10 mouse cellular contexts compared by ENCODE assay signal in the genomic region with DNA sequence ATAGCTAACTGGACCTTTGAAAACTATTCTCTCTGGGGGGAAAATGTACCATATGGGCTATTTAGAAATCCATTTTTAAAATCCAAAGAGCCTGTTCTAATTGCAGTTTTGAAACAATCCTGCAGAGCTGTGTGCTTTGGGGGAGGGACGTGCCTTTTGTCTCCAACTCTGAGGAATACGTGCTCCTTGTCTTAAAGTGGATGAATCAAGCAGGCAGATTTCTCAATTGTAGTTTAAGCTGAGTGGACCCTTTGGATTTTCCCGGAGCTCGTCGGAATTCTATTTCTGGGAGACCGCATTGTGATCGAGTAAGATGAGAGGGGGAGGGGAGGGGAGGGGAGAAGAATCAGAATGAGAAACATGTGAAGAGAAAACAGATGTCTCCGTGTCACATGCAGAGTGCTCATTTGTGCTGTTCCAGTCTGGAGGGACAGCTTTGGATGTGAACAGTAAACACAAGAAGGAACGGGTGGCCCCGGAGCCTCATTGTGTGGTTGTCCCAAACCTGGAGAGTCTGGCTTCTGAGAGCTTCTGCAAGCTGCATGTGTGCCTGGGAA.
DNase-seq lines count a peak whose midpoint lies in the region; ATAC-seq lines count a peak whose summit lies in the region.
"Had no signal": no experiment of that assay in that cellular context is flagged by ENCODE, and none has a peak within 500 bp of the region (broad histone marks: within the 10 kb centered on the region; RNA-seq: fewer than 3 reads in every experiment).

No protein-coding gene starts in this region.

- intact Hi-C loops in left cerebral cortex, postnatal 25 days (cut with DNase I) = no loop called here

- 25% methylated on average over 10 of the region's 10 CpGs for WGBS in midbrain, embryonic 14.5 days
- WGBS in intestine, embryonic 16.5 days = 64% methylated on average over 10 of the region's 10 CpGs

- H3K9me3 ChIP-seq in midbrain, embryonic 14.5 days (ENCODE audit: control insufficient read depth, low read length) = no peaks in the 10 kb centered on the region
- no peaks in the 10 kb centered on the region for H3K9me3 ChIP-seq in intestine, embryonic 16.5 days (ENCODE audit: control insufficient read depth, low read length)

- no peaks in the 10 kb centered on the region for H3K27me3 ChIP-seq in midbrain, embryonic 14.5 days (ENCODE audit: control insufficient read depth, insufficient read depth, low read length)
- no peaks in the 10 kb centered on the region for H3K27me3 ChIP-seq in intestine, embryonic 16.5 days (replicated peaks; ENCODE audit: control insufficient read depth, insufficient read depth, low read length)

- no peak overlapping the region for H3K4me2 ChIP-seq in midbrain, embryonic 14.5 days (ENCODE audit: low read length)
- no peak overlapping the region for H3K4me2 ChIP-seq in intestine, embryonic 16.5 days (ENCODE audit: low read depth, low read length)

- no peaks in the 10 kb centered on the region for H3K36me3 ChIP-seq in midbrain, embryonic 14.5 days (ENCODE audit: control insufficient read depth, insufficient read depth, low read length)
- no peaks in the 10 kb centered on the region for H3K36me3 ChIP-seq in intestine, embryonic 16.5 days (ENCODE audit: control insufficient read depth, insufficient read depth, low read length)

- no peak overlapping the region for H3K4me3 ChIP-seq in midbrain, embryonic 14.5 days (replicated peaks; ENCODE audit: low read depth, low read length)
- H3K4me3 ChIP-seq in intestine, embryonic 16.5 days (ENCODE audit: low read length) = no peak overlapping the region

- peak; percentile 4 to 12 for DNase-seq in left cerebral cortex, postnatal 25 days (ENCODE audit: low spot score in 2 of 2)
- DNase-seq in left cerebral cortex, adult 11 months (ENCODE audit: low spot score) = no peak
- peak; percentile 16 for DNase-seq in fibroblast of lung, adult 2 months (ENCODE audit: low read depth)
- peak; percentile 25 to 30 for DNase-seq in layer of hippocampus, adult 8-10 months (ENCODE audit: low spot score in 2 of 2)
- DNase-seq in midbrain, embryonic 14.5 days = peak; percentile 58
- no peak for DNase-seq in adrenal gland, adult 2 months
- no peak for DNase-seq in spleen, postnatal 36 days (ENCODE audit: low spot score in 2 of 2)
- DNase-seq: adrenal gland, postnatal 14 days had no signal

- H3K9ac ChIP-seq in midbrain, embryonic 14.5 days (replicated peaks; ENCODE audit: low read length) = no peak overlapping the region
- no peak overlapping the region for H3K9ac ChIP-seq in intestine, embryonic 16.5 days (ENCODE audit: low read depth, low read length)

- ATAC-seq in midbrain, embryonic 14.5 days (ENCODE audit: low FRiP score, low TSS enrichment) = no peak
- no peak for ATAC-seq in intestine, embryonic 16.5 days

- H3K4me1 ChIP-seq in midbrain, embryonic 14.5 days (ENCODE audit: control insufficient read depth, insufficient read depth, low read length) = no peaks in the 10 kb centered on the region
- H3K4me1 ChIP-seq in intestine, embryonic 16.5 days (ENCODE audit: control insufficient read depth, insufficient read depth, low read length) = no peaks in the 10 kb centered on the region

- H3K27ac ChIP-seq in midbrain, embryonic 14.5 days (replicated peaks; ENCODE audit: low read depth, low read length) = no peak overlapping the region
- no peak overlapping the region for H3K27ac ChIP-seq in intestine, embryonic 16.5 days (ENCODE audit: low read length)
- H3K27ac ChIP-seq: kidney, postnatal 0 days had no signal

Comparison
In these comparisons a context has a peak if more than half of its experiments do, and no peak if none do; other contexts are left out.
1. DNase-seq: peak in left cerebral cortex, postnatal 25 days (2 of 2), fibroblast of lung, adult 2 months (single experiment), layer of hippocampus, adult 8-10 months (2 of 2) and midbrain, embryonic 14.5 days (single experiment); none in left cerebral cortex, adult 11 months (single experiment), adrenal gland, adult 2 months (single experiment) and spleen, postnatal 36 days (0 of 2).